Mouse (Mus musculus) E14TG2a.4 (cell line): ENCODE results near the gene Por.

Experiments
- H3K27me3 ChIP-seq: 2 replicates; pipeline ENCODE4 v1.6.1; 2014; ENCODE audit warnings: low read length, control low read depth; ENCODE audit not compliant: insufficient read depth
- H3K36me3 ChIP-seq: 2 replicates; pipeline ENCODE4 v1.6.1; 2014; ENCODE audit warnings: low read length, control low read depth; ENCODE audit not compliant: insufficient read depth
- H3K4me1 ChIP-seq: replicated peaks from 2 replicates; pipeline ENCODE4 v1.6.1; 2014; ENCODE audit warnings: low read depth, low read length, control low read depth
- H3K4me3 ChIP-seq: replicated peaks from 2 replicates; pipeline ENCODE4 v1.5.1; 2014; ENCODE audit warnings: mild to moderate bottlenecking, low read length
- H3K9me3 ChIP-seq: 2 replicates; pipeline ENCODE4 v1.6.1; 2014; ENCODE audit warnings: low read length, control low read depth
- CTCF ChIP-seq: conservative IDR thresholded peaks from 2 replicates; pipeline ENCODE4 v1.5.1; 2014; ENCODE audit warnings: low read length
- NANOG ChIP-seq: IDR thresholded peaks from 2 replicates; pipeline ENCODE4 v1.6.1; 2014; ENCODE audit warnings: borderline replicate concordance, low read length, mixed read lengths
- POU5F1 ChIP-seq: IDR thresholded peaks from 2 replicates; pipeline ENCODE4 v1.6.1; 2014; ENCODE audit warnings: low read length, borderline replicate concordance

Gene Por

GRCm38 (mm10) chr5:135763526-135763925 is 93.7 kb downstream of the Por start:
- H3K9me3 ChIP-seq: no peaks in the 10 kb centered on the region
- no peak overlapping the region for H3K4me3 ChIP-seq
- H3K27me3 ChIP-seq: peaks cover 5% of the 10 kb centered on the region; the same call in 1 of the 2 replicates
- H3K36me3 ChIP-seq: no peaks in the 10 kb centered on the region
- no peak for TF ChIP-seq POU5F1
- peak; percentile 50 for TF ChIP-seq CTCF
- H3K4me1 ChIP-seq: no peaks in the 10 kb centered on the region

- H3K9me3 ChIP-seq: no peaks in the 10 kb centered on the region
- no peak for TF ChIP-seq NANOG
- TF ChIP-seq CTCF: no peak
- TF ChIP-seq POU5F1: no peak
- H3K4me1 ChIP-seq: no peaks in the 10 kb centered on the region
- H3K36me3 ChIP-seq: no peaks in the 10 kb centered on the region
- H3K4me3 ChIP-seq: no peak overlapping the region
- peaks cover 5% of the 10 kb centered on the region; the same call in 1 of the 2 replicates for H3K27me3 ChIP-seq
Measured at GRCm38 (mm10) chr5:135764971-135765370, 95.1 kb downstream of the Por start.

- no peaks in the 10 kb centered on the region; the same call in 1 of the 2 replicates for H3K27me3 ChIP-seq
- H3K9me3 ChIP-seq: no peaks in the 10 kb centered on the region
- TF ChIP-seq NANOG: no peak
- no peak for TF ChIP-seq POU5F1
- no peak for TF ChIP-seq CTCF
- H3K4me3 ChIP-seq: no peak overlapping the region
- peaks cover 16% of the 10 kb centered on the region for H3K4me1 ChIP-seq
- H3K36me3 ChIP-seq: no peaks in the 10 kb centered on the region
Measured at GRCm38 (mm10) chr5:135772519-135772918, 102.7 kb downstream of the Por start.

GRCm38 (mm10) chr5:135776546-135776945 is 106.7 kb downstream of the Por start:
- TF ChIP-seq CTCF (no peak), POU5F1 (no peak), NANOG (no peak)
- Histone ChIP-seq H3K9me3 (no peaks in the 10 kb centered on the region), H3K4me1 (peaks cover 42% of the 10 kb centered on the region), H3K4me3 (no peak overlapping the region), H3K36me3 (peaks cover 20% of the 10 kb centered on the region), H3K27me3 (no peaks in the 10 kb centered on the region; the same call in 1 of the 2 replicates)

GRCm38 (mm10) chr5:135777796-135778470 is 108.1 kb downstream of the Por start, which contains the start of gene Styxl1:
Styxl1 (minus strand) TSS chr5:135778385.
- TF ChIP-seq NANOG: no peak
- TF ChIP-seq CTCF: no peak
- TF ChIP-seq POU5F1: no peak
- no peaks in the 10 kb centered on the region for H3K9me3 ChIP-seq
- H3K4me1 ChIP-seq: peaks cover 55% of the 10 kb centered on the region
- peak within 1 kb of the TSS; percentile 99 for H3K4me3 ChIP-seq
- H3K36me3 ChIP-seq: peaks cover 34% of the 10 kb centered on the region
- no peaks in the 10 kb centered on the region; the same call in 1 of the 2 replicates for H3K27me3 ChIP-seq

- Histone ChIP-seq H3K4me3 (peak within 1 kb of the TSS; percentile 99), H3K36me3 (peaks cover 42% of the 10 kb centered on the region), H3K27me3 (no peaks in the 10 kb centered on the region; the same call in 1 of the 2 replicates), H3K9me3 (no peaks in the 10 kb centered on the region), H3K4me1 (peaks cover 62% of the 10 kb centered on the region)
- no peak for TF ChIP-seq POU5F1
- TF ChIP-seq CTCF: no peak
- TF ChIP-seq NANOG: no peak
Measured at GRCm38 (mm10) chr5:135778471-135779445, 108.9 kb downstream of the Por start, which contains the start of gene Mdh2. Mdh2 (plus strand) TSS chr5:135778480.

- H3K36me3 ChIP-seq: peaks cover 58% of the 10 kb centered on the region
- H3K4me1 ChIP-seq: peaks cover 71% of the 10 kb centered on the region
- peak overlapping the region; percentile 99 for H3K4me3 ChIP-seq
- no peak for TF ChIP-seq POU5F1
- TF ChIP-seq CTCF: no peak
- no peak for TF ChIP-seq NANOG
- H3K9me3 ChIP-seq: no peaks in the 10 kb centered on the region
- no peaks in the 10 kb centered on the region; the same call in 1 of the 2 replicates for H3K27me3 ChIP-seq
Measured at GRCm38 (mm10) chr5:135780331-135780730, 110.5 kb downstream of the Por start.

- no peak overlapping the region for H3K4me3 ChIP-seq
- no peaks in the 10 kb centered on the region for H3K27me3 ChIP-seq
- no peaks in the 10 kb centered on the region for H3K9me3 ChIP-seq
- TF ChIP-seq NANOG (no peak), CTCF (no peak), POU5F1 (no peak)
- peaks cover 84% of the 10 kb centered on the region for H3K36me3 ChIP-seq
- peaks cover 64% of the 10 kb centered on the region for H3K4me1 ChIP-seq
Measured at GRCm38 (mm10) chr5:135782901-135783300, 113.1 kb downstream of the Por start.
